Mouse (Mus musculus): ENCODE data around the gene Snx1.

GRCm38 (mm10) chr9:66124111-66124531 is 2.3 kb downstream of the Snx1 start:
- TF ChIP-seq CTCF (IDR thresholded peaks at IDR 0.05; ENCODE audit: borderline replicate concordance, extremely low read depth, insufficient read depth, insufficient read length): no peak
- no peak for TF ChIP-seq POLR2A (IDR thresholded peaks at IDR 0.05; ENCODE audit: borderline replicate concordance, extremely low read depth, insufficient read depth, insufficient read length, poor library complexity, severe bottlenecking)

Data from brain, embryonic 14.5 days (tissue).